Mouse (Mus musculus): Measurements from ENCODE around the gene Skint11.
"Not testable (repeated sequence)": the region's sequence is repeated elsewhere in the genome, so short reads cannot be mapped to it uniquely, and the experiment has no call there.

The Skint11 gene

DNA sequence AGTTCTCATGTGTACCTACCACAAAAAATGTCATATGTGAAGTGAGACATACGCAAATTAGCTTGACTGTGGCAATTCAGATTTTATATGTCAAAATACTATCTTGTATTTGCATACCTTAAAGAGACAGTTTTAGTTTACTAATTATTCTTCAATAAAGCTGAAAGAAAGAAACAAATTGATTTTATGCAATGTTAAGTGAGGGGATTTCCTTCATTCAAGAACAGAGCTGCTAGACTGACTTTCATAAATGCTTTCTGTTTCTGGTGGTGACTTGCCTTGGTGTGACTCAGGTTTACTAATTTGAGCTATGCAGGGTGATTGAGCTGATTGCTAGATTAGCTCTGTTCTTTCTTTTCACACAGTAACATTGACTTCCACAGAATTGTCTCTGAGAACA is at the start of gene Skint11:
TSS of gene Skint11 (plus strand) at position 301 of the 400 bp plus-strand sequence.
- no peak for DNase-seq

DNA sequence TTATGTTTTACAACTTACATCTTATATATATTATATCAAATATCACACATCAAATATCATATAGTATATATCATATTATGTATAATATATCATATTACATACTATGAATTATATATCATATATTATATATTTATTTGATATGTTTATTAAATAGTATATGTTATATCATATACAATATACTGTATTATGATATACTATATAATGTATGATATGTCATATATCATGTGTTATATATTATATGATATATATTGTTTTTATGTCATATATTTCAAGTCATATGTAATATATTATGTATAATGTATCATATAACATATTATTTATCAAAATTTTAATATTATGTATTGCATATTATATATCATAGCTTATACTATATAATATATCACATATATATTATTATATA is 2.0 kb upstream of the Skint11 start:
- no peak for DNase-seq

DNA sequence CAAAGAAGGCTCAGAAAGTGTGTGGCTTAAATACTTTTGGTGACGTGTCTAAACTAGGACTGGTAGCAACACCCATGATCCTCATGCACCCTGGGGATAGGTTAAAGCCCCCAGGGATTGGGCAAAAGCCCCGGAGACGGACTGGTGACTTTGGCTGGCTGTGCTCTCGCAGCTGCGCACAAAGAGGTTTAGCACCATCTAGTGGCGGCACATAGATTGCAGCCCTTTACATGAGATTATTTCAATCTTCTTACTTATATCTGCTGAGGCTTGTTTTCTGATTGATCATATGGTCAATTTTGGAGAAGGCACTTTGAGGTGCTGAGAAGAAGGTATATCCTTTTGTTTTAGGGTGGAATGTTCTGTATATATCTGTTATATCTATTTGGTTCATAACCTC is 9.7 kb downstream of the Skint11 start:
- DNase-seq, result not testable (repeated sequence)

DNA sequence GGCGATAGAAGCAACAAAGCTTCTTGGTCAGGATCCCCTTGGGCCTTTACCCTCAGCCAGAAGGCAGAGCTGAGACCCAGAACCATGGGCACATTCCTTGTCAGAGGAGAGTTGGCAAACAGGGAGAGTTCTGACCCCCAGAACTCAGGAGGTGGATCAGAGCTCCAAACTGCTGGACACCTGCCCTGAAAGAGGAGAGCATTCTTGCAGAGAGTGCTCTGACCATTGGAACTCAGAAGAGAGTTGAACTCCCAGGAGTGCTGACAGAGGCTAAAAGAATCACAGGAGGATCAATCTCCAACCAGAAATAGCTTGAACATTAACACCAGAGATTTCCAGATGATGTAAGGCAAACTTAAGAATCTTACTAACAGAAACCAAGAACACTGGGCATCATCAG is 93.7 kb downstream of the Skint11 start:
- DNase-seq, result not testable (repeated sequence)

Data from right cerebral cortex, postnatal 4 days (tissue).